ENCODE assay signal across 8 mouse cellular contexts in the genomic region with DNA sequence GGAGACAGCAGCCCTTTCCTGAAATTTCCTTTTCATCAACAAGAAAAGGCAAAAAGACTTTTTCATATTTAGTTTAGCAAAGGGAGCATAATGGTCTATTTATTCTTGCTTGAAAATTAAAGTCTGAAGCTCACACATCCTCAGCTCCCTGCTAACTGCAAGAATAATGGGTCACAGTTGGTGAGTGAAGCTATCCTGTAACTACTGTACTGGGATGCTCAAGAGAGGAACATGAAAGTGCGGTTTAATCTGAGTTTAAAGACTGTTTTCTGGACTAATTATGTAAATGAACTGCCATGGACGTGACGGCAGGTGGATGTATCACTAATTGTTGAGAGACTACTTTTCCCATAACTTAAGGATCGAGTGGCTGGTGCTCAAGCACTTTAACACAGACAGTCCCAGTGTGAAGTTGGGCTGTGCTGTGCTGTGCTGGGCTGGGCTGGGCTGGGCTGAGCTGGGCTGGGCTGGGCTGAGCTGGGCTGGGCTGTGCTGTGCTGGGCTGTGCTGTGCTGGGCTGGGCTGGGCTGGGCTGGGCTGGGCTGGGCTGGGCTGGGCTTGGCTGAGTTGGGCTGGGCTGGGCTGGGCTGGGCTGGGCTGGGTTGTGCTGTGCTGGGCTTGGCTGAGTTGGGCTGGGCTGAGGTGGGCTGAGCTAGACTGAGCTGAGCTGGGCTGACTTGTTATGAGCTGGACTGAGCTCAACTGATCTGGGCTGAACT.
DNase-seq lines count a peak whose midpoint lies in the region; ATAC-seq and TF ChIP-seq lines count a peak whose summit lies in the region.

No protein-coding gene starts in this region.

- DNase-seq in heart, postnatal 25 days (ENCODE audit: low spot score), result no peak
- peak; percentile 40 for DNase-seq in embryonic facial prominence, embryonic 11.5 days (ENCODE audit: low spot score)
- no peak for DNase-seq in hindbrain, postnatal 0 days (ENCODE audit: low spot score)
- no peak for DNase-seq in layer of hippocampus, postnatal 14 days (ENCODE audit: low spot score in 2 of 2)
- DNase-seq in left cerebral cortex, postnatal 36 days (ENCODE audit: low spot score in 2 of 2), result no peak
- DNase-seq in cerebellum, postnatal 36 days, result no peak

- H3K9me3 ChIP-seq in heart, embryonic 12.5 days (replicated peaks), result no peaks in the 10 kb centered on the region
- no peaks in the 10 kb centered on the region for H3K9me3 ChIP-seq in embryonic facial prominence, embryonic 11.5 days (replicated peaks; ENCODE audit: control insufficient read depth, low read length)
- H3K9me3 ChIP-seq in hindbrain, postnatal 0 days (ENCODE audit: low read length), result no peaks in the 10 kb centered on the region
- no peaks in the 10 kb centered on the region for H3K9me3 ChIP-seq in midbrain, embryonic 13.5 days

- no peak overlapping the region for H3K4me2 ChIP-seq in heart, embryonic 12.5 days
- H3K4me2 ChIP-seq in embryonic facial prominence, embryonic 11.5 days (ENCODE audit: low read depth, low read length), result no peak overlapping the region
- no peak overlapping the region for H3K4me2 ChIP-seq in hindbrain, postnatal 0 days (ENCODE audit: low read depth, low read length)
- no peak overlapping the region for H3K4me2 ChIP-seq in midbrain, embryonic 13.5 days (replicated peaks)

- no peaks in the 10 kb centered on the region for H3K27me3 ChIP-seq in heart, embryonic 12.5 days (replicated peaks)
- no peaks in the 10 kb centered on the region for H3K27me3 ChIP-seq in embryonic facial prominence, embryonic 11.5 days (ENCODE audit: control insufficient read depth, insufficient read depth, low read length)
- no peaks in the 10 kb centered on the region for H3K27me3 ChIP-seq in hindbrain, postnatal 0 days (ENCODE audit: insufficient read depth, low read length)
- H3K27me3 ChIP-seq in midbrain, embryonic 13.5 days, result no peaks in the 10 kb centered on the region

- intact Hi-C loops in heart, postnatal 25 days (cut with DNase I), result no loop called here
- intact Hi-C loops in left cerebral cortex, postnatal 36 days (cut with DNase I), result loop anchor here (10.0 kb wide), 1 partner anchor 896 kb away; no protein-coding TSS in a partner anchor

- 48% methylated on average over 4 of the region's 4 CpGs for WGBS in heart, embryonic 12.5 days
- WGBS in embryonic facial prominence, embryonic 11.5 days, result 65% methylated on average over 4 of the region's 4 CpGs
- 43% methylated on average over 4 of the region's 4 CpGs for WGBS in hindbrain, postnatal 0 days
- WGBS in midbrain, embryonic 13.5 days, result 52% methylated on average over 4 of the region's 4 CpGs

- H3K36me3 ChIP-seq in heart, embryonic 12.5 days, result peaks cover 16% of the 10 kb centered on the region; the same call in 1 of the 2 replicates
- no peaks in the 10 kb centered on the region for H3K36me3 ChIP-seq in embryonic facial prominence, embryonic 11.5 days (replicated peaks; ENCODE audit: control insufficient read depth, insufficient read depth, low read depth, low read length)
- H3K36me3 ChIP-seq in hindbrain, postnatal 0 days (ENCODE audit: insufficient read depth, low read length), result no peaks in the 10 kb centered on the region
- H3K36me3 ChIP-seq in midbrain, embryonic 13.5 days, result no peaks in the 10 kb centered on the region

- peaks cover 16% of the 10 kb centered on the region for H3K4me1 ChIP-seq in heart, embryonic 12.5 days (replicated peaks)
- no peaks in the 10 kb centered on the region for H3K4me1 ChIP-seq in embryonic facial prominence, embryonic 11.5 days (ENCODE audit: control insufficient read depth, insufficient read depth, low read length)
- no peaks in the 10 kb centered on the region for H3K4me1 ChIP-seq in hindbrain, postnatal 0 days (ENCODE audit: insufficient read depth, low read length)
- no peaks in the 10 kb centered on the region for H3K4me1 ChIP-seq in midbrain, embryonic 13.5 days (replicated peaks)

- no peak for TF ChIP-seq CTCF in hindbrain, postnatal 0 days (IDR thresholded peaks at IDR 0.05; ENCODE audit: low read depth)

- no peak overlapping the region for H3K4me3 ChIP-seq in heart, embryonic 12.5 days
- H3K4me3 ChIP-seq in embryonic facial prominence, embryonic 11.5 days (ENCODE audit: low read depth, low read length), result no peak overlapping the region
- no peak overlapping the region for H3K4me3 ChIP-seq in hindbrain, postnatal 0 days (ENCODE audit: low read length)
- H3K4me3 ChIP-seq in midbrain, embryonic 13.5 days (replicated peaks), result no peak overlapping the region

- peak; percentile 80 for ATAC-seq in heart, embryonic 12.5 days (ENCODE audit: insufficient number of reproducible peaks, low FRiP score)
- ATAC-seq in embryonic facial prominence, embryonic 11.5 days (replicated peaks; ENCODE audit: insufficient number of reproducible peaks, low FRiP score, low TSS enrichment, low read depth), result peak; percentile 91
- peak; percentile 43; the same call in 1 of the 2 replicates for ATAC-seq in hindbrain, postnatal 0 days
- peak; percentile 74 for ATAC-seq in midbrain, embryonic 13.5 days

- no peak overlapping the region for H3K9ac ChIP-seq in heart, embryonic 12.5 days
- H3K9ac ChIP-seq in embryonic facial prominence, embryonic 11.5 days (replicated peaks; ENCODE audit: low read length), result no peak overlapping the region
- H3K9ac ChIP-seq in hindbrain, postnatal 0 days (replicated peaks; ENCODE audit: low read length), result no peak overlapping the region
- H3K9ac ChIP-seq in midbrain, embryonic 13.5 days (replicated peaks), result no peak overlapping the region

- 0 out of 2 replicates have a peak overlapping the region, but pooled peaks have one; percentile 15 for H3K27ac ChIP-seq in heart, embryonic 12.5 days (ENCODE audit: poor library complexity, severe bottlenecking)
- no peak overlapping the region for H3K27ac ChIP-seq in embryonic facial prominence, embryonic 11.5 days (replicated peaks; ENCODE audit: low read depth, low read length)
- H3K27ac ChIP-seq in hindbrain, postnatal 0 days, result no peak overlapping the region
- H3K27ac ChIP-seq in midbrain, embryonic 13.5 days, result no peak overlapping the region
